Mouse (Mus musculus): ENCODE results near the gene Mup15.
"Not testable (repeated sequence)": the region's sequence is repeated elsewhere in the genome, so short reads cannot be mapped to it uniquely, and the experiment has no call there.

Mup15 gene

GRCm38 (mm10) chr4:61439643-61440042 is at the start of gene Mup15:
Gene Mup15, minus strand, starts transcription at chr4:61439743.
- DNase-seq (ENCODE audit: low read depth), result not testable (repeated sequence)

Data from c-Kit-positive CD71-negative TER-119-negative erythroid progenitor cells, embryonic 14.5 days (primary cell).